Mouse (Mus musculus) Patski (cell line): Measurements from ENCODE around the gene Aloxe3. TPM values are rescaled to one million over a fixed set of nuclear protein-coding genes. Genes with fewer than 3 reads are reported as not detected.
"Not testable (repeated sequence)": the region's sequence is repeated elsewhere in the genome, so short reads cannot be mapped to it uniquely, and the experiment has no call there.

Source experiments
- ATAC-seq: fragments of 100-300 bp; one replicate; pipeline ENCODE4 v1.8.0; 2021
- CTCF ChIA-PET: fragments of 350-600 bp; sonication (Branson Sonifier 250); formaldehyde crosslinking; loops from one replicate; lab custom pipeline; 2022; ENCODE audit warnings: inconsistent platforms; lab: Charles Lee
- POLR2A ChIA-PET: fragments of 350-600 bp; sonication (Branson Sonifier 250); formaldehyde crosslinking; loops from one replicate; lab custom pipeline; 2022; ENCODE audit warnings: antibody characterized with exemption, inconsistent platforms; lab: Charles Lee
- DNase-seq: peaks from one replicate; pipeline ENCODE4 v3.0.0-alpha.2; 2011; ENCODE audit warnings: low read depth, low spot score
- H3K27me3 ChIP-seq: fragments of 371-371 bp; one replicate; pipeline ENCODE4 v1.5.1; 2021
- CTCF ChIP-seq: fragments of 100-300 bp; IDR thresholded peaks from one replicate; pipeline ENCODE4 v1.5.1; 2021
- in situ Hi-C: fragments of 300-500 bp; cut with MboI; formaldehyde crosslinking; loops from 3 replicates; pipeline ENCODE4 v1.11.1; 2018; ENCODE audit warnings: low pct_unique_long_range_greater_than_20kb, mixed read lengths
- polyA plus RNA-seq: library from polyadenylated mRNA; unstranded; gene quantifications from one replicate; pipeline ENCODE4 v1.2.3, GENCODE M21; 2021

Aloxe3 gene
- polyA plus RNA-seq, 1 experiment from 2014 or later = 0.36 TPM

- TF ChIP-seq CTCF = no peak
- ATAC-seq (no peak), DNase-seq (no peak)
- POLR2A ChIA-PET = interaction anchor here (0.8 kb wide), 1 partner anchor 13 kb away, joined by 3 read pairs; no protein-coding TSS in a partner anchor
- H3K27me3 ChIP-seq = no peaks in the 10 kb centered on the region
- CTCF ChIA-PET = interaction anchor here (0.8 to 2.3 kb wide), 11 partner anchors 13 to 33 kb away, joined by 3 to 13 read pairs (median 5); partner anchors contain the start of genes 9130213A22Rik and Borcs6
- in situ Hi-C loops = loop anchor here (25.0 kb wide), 1 partner anchor 895 kb away; the partner anchor contains the start of genes Ctdnep1, Elp5, Gabarap and Phf23
Measured at GRCm38 (mm10) chr11:69092386-69092751, 33.3 kb upstream of the Aloxe3 start.

- DNase-seq = no peak
- ChIA-PET CTCF (interaction anchor here (0.8 to 2.3 kb wide), 12 partner anchors 11 to 33 kb away, joined by 3 to 13 read pairs (median 4); partner anchors contain the start of genes 9130213A22Rik and Borcs6), POLR2A (interaction anchor here (0.8 kb wide), 1 partner anchor 13 kb away, joined by 3 read pairs; no protein-coding TSS in a partner anchor)
- TF ChIP-seq CTCF = no peak
- no peak for ATAC-seq
- H3K27me3 ChIP-seq = no peaks in the 10 kb centered on the region
- in situ Hi-C loops = loop anchor here (25.0 kb wide), 1 partner anchor 894 kb away; the partner anchor contains the start of genes Ctdnep1, Elp5, Gabarap and Phf23
Measured at GRCm38 (mm10) chr11:69092871-69093270, 32.8 kb upstream of the Aloxe3 start.

GRCm38 (mm10) chr11:69093856-69094255 lies 31.8 kb upstream of the Aloxe3 start:
- in situ Hi-C loops = loop anchor here (25.0 kb wide), 1 partner anchor 893 kb away; the partner anchor contains the start of genes Ctdnep1, Elp5, Gabarap and Phf23
- H3K27me3 ChIP-seq, DNase-seq, ATAC-seq: not testable (repeated sequence)
- POLR2A ChIA-PET = interaction anchor here (0.5 to 1.5 kb wide), 5 partner anchors 17 to 36 kb away, joined by 3 to 4 read pairs (median 3); partner anchors contain the start of gene 9130213A22Rik
- CTCF ChIA-PET = interaction anchor here (1.0 to 2.3 kb wide), 8 partner anchors 12 to 54 kb away, joined by 3 to 5 read pairs (median 4); no protein-coding TSS in a partner anchor

GRCm38 (mm10) chr11:69094697-69095429 lies 30.8 kb upstream of the Aloxe3 start, which contains the start of gene Per1:
Gene Per1 (plus strand): TSS chr11:69095217.
- in situ Hi-C loops = loop anchor here (5.0 to 25.0 kb wide), 2 partner anchors 317 to 892 kb away; partner anchors contain the start of genes Ctdnep1, Elp5, Gabarap and Kdm6b
- DNase-seq = peak; percentile 96
- peak; percentile 60 for ATAC-seq
- ChIA-PET CTCF (interaction anchor here (1.0 to 2.3 kb wide), 9 partner anchors 15 to 162 kb away, joined by 3 to 5 read pairs (median 4); partner anchors contain the start of gene 9130213A22Rik), POLR2A (interaction anchor here (0.5 to 1.5 kb wide), 6 partner anchors 16 to 37 kb away, joined by 3 to 4 read pairs (median 3); partner anchors contain the start of gene 9130213A22Rik)
- no peaks in the 10 kb centered on the region for H3K27me3 ChIP-seq
- TF ChIP-seq CTCF = no peak

- DNase-seq (no peak), ATAC-seq (no peak)
- ChIA-PET CTCF (interaction anchor here (1.0 to 2.3 kb wide), 6 partner anchors 14 to 162 kb away, joined by 3 to 5 read pairs (median 4); partner anchors contain the start of gene 9130213A22Rik), POLR2A (interaction anchor here (0.9 kb wide), 1 partner anchor 16 kb away, joined by 4 read pairs; no protein-coding TSS in a partner anchor)
- H3K27me3 ChIP-seq = no peaks in the 10 kb centered on the region
- in situ Hi-C loops = loop anchor here (5.0 to 25.0 kb wide), 2 partner anchors 317 to 892 kb away; partner anchors contain the start of genes Ctdnep1, Elp5, Gabarap and Kdm6b
- TF ChIP-seq CTCF = no peak
Measured at GRCm38 (mm10) chr11:69095511-69096231, 30.0 kb upstream of the Aloxe3 start.

- ATAC-seq (no peak), DNase-seq (no peak)
- no peaks in the 10 kb centered on the region for H3K27me3 ChIP-seq
- no peak for TF ChIP-seq CTCF
- POLR2A ChIA-PET = interaction anchor here (0.7 to 1.8 kb wide), 3 partner anchors 9 to 36 kb away, joined by 3 to 6 read pairs (median 3); partner anchors contain the start of gene Borcs6
- in situ Hi-C loops = loop anchor here (5.0 to 25.0 kb wide), 2 partner anchors 316 to 891 kb away; partner anchors contain the start of genes Ctdnep1, Elp5, Gabarap and Kdm6b
- CTCF ChIA-PET = interaction anchor here (1.0 to 1.5 kb wide), 3 partner anchors 14 to 161 kb away, joined by 3 to 5 read pairs (median 3); no protein-coding TSS in a partner anchor
Measured at GRCm38 (mm10) chr11:69096360-69096986, 29.2 kb upstream of the Aloxe3 start.

GRCm38 (mm10) chr11:69096987-69097900 lies 28.5 kb upstream of the Aloxe3 start:
- in situ Hi-C loops = loop anchor here (5.0 to 25.0 kb wide), 2 partner anchors 315 to 890 kb away; partner anchors contain the start of genes Ctdnep1, Elp5, Gabarap and Kdm6b
- H3K27me3 ChIP-seq = no peaks in the 10 kb centered on the region
- no peak for TF ChIP-seq CTCF
- peak; percentile 28 for ATAC-seq
- ChIA-PET POLR2A (interaction anchor here (0.9 to 1.8 kb wide), 2 partner anchors 8 to 37 kb away, joined by 3 to 6 read pairs; partner anchors contain the start of gene Borcs6), CTCF (interaction anchor here (1.5 kb wide), 1 partner anchor 13 kb away, joined by 5 read pairs; no protein-coding TSS in a partner anchor)
- DNase-seq = no peak
